Mouse (Mus musculus): ENCODE data around the gene Eda.
"Not testable (repeated sequence)": the region's sequence is repeated elsewhere in the genome, so short reads cannot be mapped to it uniquely, and the experiment has no call there.

The Eda gene

DNA sequence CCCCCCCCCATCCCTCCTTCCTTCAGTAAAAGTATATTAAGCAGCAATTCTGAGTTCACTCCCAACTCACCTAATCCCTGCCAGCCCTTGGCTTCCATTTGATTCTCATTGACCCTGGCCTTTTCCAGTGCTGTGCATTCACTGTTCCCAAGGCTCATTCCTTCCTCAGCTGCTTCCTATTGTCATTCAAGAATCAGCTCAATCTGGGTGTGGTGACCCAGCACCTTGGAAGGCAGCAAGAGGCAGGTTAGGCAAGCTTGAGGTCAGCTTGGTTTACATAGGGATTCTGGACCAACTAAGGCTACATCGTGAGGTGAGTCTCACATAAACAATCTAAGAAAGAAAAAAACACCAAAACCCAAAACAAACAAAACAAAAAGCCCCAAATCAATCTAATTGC is 433.8 kb downstream of the Eda start:
- no peak for ATAC-seq (ENCODE audit: low TSS enrichment)

DNA sequence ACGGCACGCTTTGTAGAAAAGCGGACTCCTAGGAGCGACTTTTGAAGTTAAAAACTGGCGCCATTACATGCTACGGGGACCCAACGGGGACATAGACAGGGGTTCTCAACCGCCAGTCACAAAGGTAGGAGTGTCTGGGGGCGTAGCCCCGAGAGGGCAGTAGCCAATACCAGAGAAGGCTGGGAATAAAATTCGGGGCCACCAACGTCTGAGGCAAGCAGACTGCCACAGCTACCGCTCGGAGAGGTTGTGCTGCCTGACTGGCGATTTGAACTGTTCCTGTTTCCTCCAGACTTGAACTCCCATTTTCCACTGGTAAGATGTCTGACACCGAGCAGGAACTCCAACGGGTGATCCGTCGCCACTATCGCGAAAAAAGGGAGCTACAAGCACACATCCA is 453.3 kb downstream of the Eda start, which contains the start of gene Otud6a:
Gene Otud6a (plus strand): TSS at position 321 of the 400 bp plus-strand sequence.
- ATAC-seq (ENCODE audit: low TSS enrichment), result no peak

DNA sequence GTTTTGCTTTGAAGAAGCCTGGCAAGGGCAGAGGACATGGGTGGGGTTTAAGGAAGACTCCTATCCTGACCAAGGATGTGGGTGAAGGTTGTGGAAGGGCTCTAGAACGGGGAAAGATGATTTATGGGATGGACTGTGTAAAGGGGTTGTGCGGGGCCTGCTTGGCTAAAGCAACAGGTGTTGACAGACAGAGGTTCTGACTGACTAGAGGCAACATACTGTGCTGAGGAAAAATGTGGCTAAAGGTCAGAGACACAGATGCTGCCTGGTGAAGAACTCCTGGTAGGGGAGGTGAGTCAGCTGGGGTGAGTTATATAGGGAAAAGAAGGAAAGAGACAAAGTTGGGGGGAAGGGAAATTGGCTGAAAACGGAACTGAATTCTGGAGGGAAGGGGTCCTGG is 456.9 kb downstream of the Eda start:
- ATAC-seq (ENCODE audit: low TSS enrichment), result no peak

DNA sequence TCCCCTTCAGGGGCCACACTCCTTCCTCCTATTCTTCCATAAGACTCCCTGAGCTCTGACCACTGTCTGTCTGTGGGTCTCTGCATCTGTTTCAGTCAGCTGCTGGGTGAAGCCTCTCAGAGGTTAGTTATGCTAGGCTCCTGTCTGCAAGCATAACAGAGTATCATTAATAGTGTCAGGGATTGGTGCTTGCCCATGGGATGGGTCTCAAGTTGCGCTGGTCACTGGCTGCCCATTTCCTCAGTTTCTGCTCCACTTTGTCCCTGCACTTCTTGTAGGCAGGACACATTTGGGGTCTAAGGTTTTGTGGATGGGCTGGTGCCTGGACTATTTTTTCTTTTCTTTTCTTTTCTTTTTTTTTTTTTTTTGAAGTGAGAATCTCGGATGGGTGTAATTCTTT is 467.2 kb downstream of the Eda start, which contains the start of gene Awat2:
Gene Awat2 (minus strand): TSS at position 101 of the 400 bp plus-strand sequence.
- ATAC-seq (ENCODE audit: low TSS enrichment), result not testable (repeated sequence)

DNA sequence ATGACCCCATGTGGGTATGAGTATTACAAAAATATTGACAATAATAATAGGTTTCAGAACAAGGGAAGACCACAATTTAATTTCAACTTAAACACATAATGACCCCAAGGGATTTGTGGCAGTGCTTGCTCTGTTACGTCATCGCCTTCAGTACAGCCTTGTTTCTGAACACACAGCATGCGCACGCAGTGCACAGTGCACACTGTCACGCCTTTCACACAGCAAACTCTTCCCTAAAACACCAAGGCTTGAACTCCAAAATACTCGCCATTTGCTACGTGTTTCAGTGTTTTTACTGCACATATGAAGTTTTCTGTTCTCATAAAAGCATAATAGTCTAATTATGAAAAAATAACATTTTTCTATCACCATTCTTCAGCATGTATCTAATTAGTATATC is 468.1 kb downstream of the Eda start:
- ATAC-seq (ENCODE audit: low TSS enrichment), result no peak

Data from frontal cortex, adult (tissue).